ENCODE assay signal across 7 mouse cellular contexts in genomic region chr16:93711411-93712188, GRCm38 (mm10). TPM values are rescaled to one million over a fixed set of nuclear protein-coding genes. Genes with fewer than 3 reads are reported as not detected.
A peak's percentile ranks its signal among the peaks of the same experiment; 100 is the strongest.
DNase-seq lines count a peak whose midpoint lies in the region; ATAC-seq lines count a peak whose summit lies in the region.

TSS of gene Dop1b (plus strand) at chr16:93711904.

- ATAC-seq in intestine, embryonic 16.5 days = peak; percentile 94
- ATAC-seq in midbrain, embryonic 11.5 days (ENCODE audit: low FRiP score) = peak; percentile 95

- H3K27me3 ChIP-seq in intestine, embryonic 16.5 days (replicated peaks; ENCODE audit: control insufficient read depth, insufficient read depth, low read length) = no peaks in the 10 kb centered on the region
- peaks cover 13% of the 10 kb centered on the region for H3K27me3 ChIP-seq in midbrain, embryonic 11.5 days (ENCODE audit: control insufficient read depth, insufficient read depth, low read length)

- peak within 1 kb of the TSS; percentile 88 for H3K9ac ChIP-seq in intestine, embryonic 16.5 days (ENCODE audit: low read depth, low read length)
- peak within 1 kb of the TSS; percentile 83 for H3K9ac ChIP-seq in midbrain, embryonic 11.5 days (ENCODE audit: low read length)

- peak within 1 kb of the TSS; percentile 82 for H3K4me3 ChIP-seq in intestine, embryonic 16.5 days (ENCODE audit: low read length)
- H3K4me3 ChIP-seq in midbrain, embryonic 11.5 days (ENCODE audit: low read depth, low read length) = peak within 1 kb of the TSS; percentile 71

- H3K36me3 ChIP-seq in intestine, embryonic 16.5 days (ENCODE audit: control insufficient read depth, insufficient read depth, low read length) = no peaks in the 10 kb centered on the region
- H3K36me3 ChIP-seq in midbrain, embryonic 11.5 days (ENCODE audit: control insufficient read depth, insufficient read depth, low read length) = no peaks in the 10 kb centered on the region

- WGBS in intestine, embryonic 16.5 days = under 1% methylated on average over 70 of the region's 77 CpGs
- under 1% methylated on average over 72 of the region's 77 CpGs for WGBS in midbrain, embryonic 11.5 days

- peaks cover 5% of the 10 kb centered on the region; the same call in 1 of the 2 replicates for H3K4me1 ChIP-seq in intestine, embryonic 16.5 days (ENCODE audit: control insufficient read depth, insufficient read depth, low read length)
- H3K4me1 ChIP-seq in midbrain, embryonic 11.5 days (ENCODE audit: control insufficient read depth, insufficient read depth, low read length) = peaks cover 8% of the 10 kb centered on the region; the same call in 1 of the 2 replicates

- peak within 1 kb of the TSS; percentile 97 for H3K4me2 ChIP-seq in intestine, embryonic 16.5 days (ENCODE audit: low read depth, low read length)
- peak within 1 kb of the TSS; percentile 87 for H3K4me2 ChIP-seq in midbrain, embryonic 11.5 days

- intact Hi-C loops in left cerebral cortex, postnatal 36 days (cut with DNase I) = no loop called here

- H3K27ac ChIP-seq in intestine, embryonic 16.5 days (ENCODE audit: low read length) = peak within 1 kb of the TSS; percentile 74
- H3K27ac ChIP-seq in midbrain, embryonic 11.5 days (ENCODE audit: low read depth, low read length) = peak within 1 kb of the TSS; percentile 44

- peak; percentile 98 for DNase-seq in adrenal gland, adult 8-10 months
- DNase-seq in embryo, embryonic 9.5 days (ENCODE audit: extremely low spot score) = peak; percentile 100
- DNase-seq in gastrocnemius, postnatal 4 days (ENCODE audit: low spot score in 2 of 2) = peak; percentile 99
- peak; percentile 98 for DNase-seq in left cerebral cortex, postnatal 36 days (ENCODE audit: low spot score in 2 of 2)
- DNase-seq in midbrain, embryonic 11.5 days (ENCODE audit: low spot score, missing footprints) = peak; percentile 100
- DNase-seq in skeletal muscle tissue, adult 2 months (ENCODE audit: low read depth, low spot score) = peak; percentile 99

- H3K9me3 ChIP-seq in intestine, embryonic 16.5 days (ENCODE audit: control insufficient read depth, low read length) = no peaks in the 10 kb centered on the region
- no peaks in the 10 kb centered on the region for H3K9me3 ChIP-seq in midbrain, embryonic 11.5 days (ENCODE audit: control insufficient read depth, low read length)

RNA-seq across cellular contexts. Expression of gene Dop1b, which starts in this region (rescaled TPM):
- 10 to 100 TPM; 16.9 to 36.6 (median 26.4) TPM for total RNA-seq in adrenal gland, adult 8-10 months (2022)
- 10 to 100 TPM; 32.0 to 35.0 TPM for total RNA-seq in gastrocnemius, postnatal 4 days (2021)
- polyA plus RNA-seq in intestine, embryonic 16.5 days (2015; fragmentation: Nextera tagmentation; extraction: Ambion mirVana) = 14.4 and 16.6 TPM in 2 replicates
- total RNA-seq in left cerebral cortex, postnatal 36 days (2021) = 100 to 1,000 TPM in 1 of 2 experiments, 10 to 100 TPM in 1; 90.5 to 103 TPM
- 11.7 and 12.7 TPM in 2 replicates for polyA plus RNA-seq in midbrain, embryonic 11.5 days (2014; fragmentation: Nextera tagmentation; extraction: Ambion mirVana)

Comparison
In these comparisons a context has a peak if more than half of its experiments do, and no peak if none do; other contexts are left out.
1. Peak in every context shown above with its lines: DNase-seq, ATAC-seq, H3K4me3 ChIP-seq and H3K27ac ChIP-seq.